Mouse (Mus musculus) forebrain, embryonic 11.5 days (tissue): Measurements from ENCODE around the gene Rab27a. TPM values are rescaled to one million over a fixed set of nuclear protein-coding genes. Genes with fewer than 3 reads are reported as not detected.

Source experiments
- ATAC-seq: fragments of 200-750 bp; cut with Nextera tagmentation; replicated peaks from 2 replicates; pipeline ENCODE4 v1.8.0; 2017; ENCODE audit warnings: moderate TSS enrichment; ENCODE audit not compliant: low FRiP score
- DNase-seq: peaks from one replicate; pipeline ENCODE4 v3.0.0-alpha.2; 2017; ENCODE audit warnings: low spot score
- H3K27ac ChIP-seq: fragments of 300-500 bp; sonication (generic); 2 replicates; pipeline ENCODE4 v1.5.1; 2014; ENCODE audit warnings: low read depth, low read length
- H3K27me3 ChIP-seq: fragments of 300-500 bp; sonication (generic); 2 replicates; pipeline ENCODE4 v1.6.1; 2014; ENCODE audit warnings: mild to moderate bottlenecking, low read length, mixed read lengths; ENCODE audit not compliant: control insufficient read depth, insufficient read depth
- H3K36me3 ChIP-seq: fragments of 300-500 bp; sonication (generic); 2 replicates; pipeline ENCODE4 v1.6.1; 2014; ENCODE audit warnings: mild to moderate bottlenecking, low read length, moderate library complexity, mixed read lengths; ENCODE audit not compliant: control insufficient read depth, insufficient read depth
- H3K4me1 ChIP-seq: fragments of 300-500 bp; sonication (generic); replicated peaks from 2 replicates; pipeline ENCODE4 v1.6.1; 2014; ENCODE audit warnings: low read length, mixed read lengths; ENCODE audit not compliant: control insufficient read depth, insufficient read depth
- H3K4me2 ChIP-seq: fragments of 300-500 bp; sonication (generic); 2 replicates; pipeline ENCODE4 v1.6.1; 2014; ENCODE audit warnings: low read depth, mild to moderate bottlenecking, low read length, moderate library complexity, mixed read lengths; ENCODE audit not compliant: severe bottlenecking
- H3K4me3 ChIP-seq: fragments of 300-500 bp; sonication (generic); 2 replicates; pipeline ENCODE4 v1.5.1; 2014; ENCODE audit warnings: low read depth, low read length
- H3K9ac ChIP-seq: fragments of 300-500 bp; sonication (generic); 2 replicates; pipeline ENCODE4 v1.6.1; 2014; ENCODE audit warnings: low read length
- H3K9me3 ChIP-seq: fragments of 300-500 bp; sonication (generic); 2 replicates; pipeline ENCODE4 v1.6.1; 2016; ENCODE audit warnings: low read length, mixed read lengths; ENCODE audit not compliant: control insufficient read depth
- WGBS: fragments of 180-500 bp; shearing (Covaris S2); extraction: QIAGEN DNeasy Blood & Tissue Kit; methylation state at CpG from one replicate; pipeline ENCODE4 v1.1.7; 2014; 5-methylcytosine and 5-hydroxymethylcytosine counted together
- polyA plus RNA-seq: library from polyadenylated mRNA; unstranded; fragments of >200 nt; fragmentation: Nextera tagmentation; extraction: Ambion mirVana; gene quantifications from 2 replicates; pipeline ENCODE4 v1.2.1, GENCODE M21; 2014

The Rab27a gene
- polyA plus RNA-seq: 0.67 and 0.79 TPM in 2 replicates

DNA sequence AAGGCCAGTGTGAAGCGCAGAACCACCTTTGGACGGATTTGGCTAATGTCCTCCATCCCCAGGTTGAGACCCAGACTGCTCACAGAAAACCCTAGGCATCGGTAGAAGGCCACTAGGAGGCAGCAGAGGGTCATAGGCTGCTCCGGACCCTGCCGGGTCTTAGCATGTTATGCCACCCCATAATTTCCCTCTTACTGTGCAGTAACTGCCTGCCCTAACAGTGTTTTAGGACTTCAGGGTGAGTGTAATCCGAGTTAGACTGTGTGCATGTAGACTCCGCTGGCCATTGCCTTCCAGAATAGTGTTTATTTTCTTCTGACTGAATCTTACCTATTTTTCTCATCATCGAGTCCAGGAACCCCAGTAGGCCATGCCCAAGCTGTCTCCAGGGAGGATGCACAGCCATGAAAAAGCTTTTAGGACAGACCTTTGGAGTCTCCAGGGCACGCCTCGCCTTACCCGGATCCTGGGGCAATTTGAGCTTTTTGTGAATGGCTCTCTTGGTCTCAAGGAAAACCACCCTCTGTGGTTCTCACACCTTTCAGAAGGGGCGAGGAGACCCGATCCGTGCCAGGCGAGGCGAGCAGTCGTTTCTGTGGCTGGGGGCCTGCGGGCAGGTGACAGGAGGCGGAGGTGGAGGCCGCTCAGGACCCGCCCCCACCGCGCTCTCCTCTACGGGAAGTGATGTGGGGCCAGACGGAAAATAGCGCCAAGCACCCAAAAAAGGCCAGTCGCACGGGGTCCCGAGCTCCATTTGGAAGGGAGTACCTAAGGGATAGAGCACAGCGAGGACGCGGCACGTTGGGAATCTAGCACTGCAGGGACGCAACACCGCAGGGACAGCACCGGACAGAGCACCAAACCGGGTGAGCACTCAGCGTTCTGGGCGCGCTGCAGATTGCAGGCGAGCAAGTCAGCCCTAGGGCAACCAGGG is at the start of gene Rab27a:
Gene Rab27a (plus strand): TSS at position 709 of the 934 bp plus-strand sequence.
- Histone ChIP-seq H3K9ac (peak within 1 kb of the TSS; percentile 60), H3K4me3 (peak within 1 kb of the TSS; percentile 38), H3K36me3 (no peaks in the 10 kb centered on the region), H3K4me1 (peaks cover 9% of the 10 kb centered on the region; the same call in 1 of the 2 replicates), H3K9me3 (no peaks in the 10 kb centered on the region), H3K27ac (no peak within 1 kb of the TSS), H3K4me2 (peak within 1 kb of the TSS; percentile 81), H3K27me3 (no peaks in the 10 kb centered on the region; the same call in 1 of the 2 replicates)
- 1% methylated on average over 41 of the region's 41 CpGs for WGBS
- peak; percentile 89 for DNase-seq
- ATAC-seq: peak; percentile 54

DNA sequence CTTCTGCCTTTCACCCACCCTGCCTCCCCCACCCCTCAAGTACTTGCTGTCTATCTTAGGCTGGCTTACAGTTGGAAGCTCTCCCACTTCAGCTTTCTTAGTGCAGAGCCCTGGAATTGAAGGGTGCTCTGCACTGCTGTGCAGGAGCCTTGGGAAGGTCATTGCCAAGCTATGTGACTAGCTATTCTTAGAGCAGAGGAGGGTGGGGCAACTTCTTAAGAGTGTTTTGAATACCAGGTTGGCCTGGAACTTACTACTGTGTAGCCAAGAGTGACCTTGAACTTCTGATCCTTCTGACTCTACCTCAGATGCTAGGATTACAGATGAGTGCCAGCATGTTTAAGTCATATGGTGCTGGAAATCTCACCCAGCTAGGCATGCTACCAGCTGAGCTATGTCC is 48.5 kb upstream of the Rab27a start:
- Histone ChIP-seq H3K4me2 (no peak overlapping the region), H3K27ac (no peak overlapping the region), H3K4me1 (no peaks in the 10 kb centered on the region)

DNA sequence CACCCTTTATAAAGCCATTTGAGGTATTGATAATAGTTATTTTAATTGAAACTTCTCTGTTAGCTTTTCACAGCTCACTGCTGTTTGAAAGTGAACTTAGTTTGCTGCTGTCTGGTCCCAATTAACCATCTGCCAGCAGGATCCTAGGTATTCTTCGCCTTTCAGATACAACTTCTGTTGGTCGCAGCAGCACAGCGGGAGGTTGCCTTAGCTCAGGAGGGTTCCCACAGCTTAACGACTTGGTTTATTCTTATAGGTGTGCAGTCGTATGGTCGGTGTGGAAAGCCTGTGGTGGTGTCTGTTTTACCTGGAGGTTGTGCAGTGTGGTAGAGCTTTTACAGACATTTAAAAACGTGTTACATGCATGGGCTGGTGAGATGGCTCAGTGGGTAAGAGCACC is 47.8 kb upstream of the Rab27a start:
- Histone ChIP-seq H3K36me3 (no peaks in the 10 kb centered on the region), H3K4me2 (no peak overlapping the region), H3K27me3 (no peaks in the 10 kb centered on the region), H3K4me3 (no peak overlapping the region), H3K9me3 (no peaks in the 10 kb centered on the region), H3K4me1 (no peaks in the 10 kb centered on the region), H3K27ac (no peak overlapping the region), H3K9ac (no peak overlapping the region)
- ATAC-seq: no peak
- DNase-seq: no peak
- WGBS: 50% methylated on average over 7 of the region's 7 CpGs

More for the DNA sequence above, 48.5 kb upstream of the Rab27a start:
- Histone ChIP-seq H3K27me3 (no peaks in the 10 kb centered on the region), H3K36me3 (no peaks in the 10 kb centered on the region), H3K9ac (no peak overlapping the region), H3K4me3 (no peak overlapping the region), H3K9me3 (no peaks in the 10 kb centered on the region)
- ATAC-seq (no peak), DNase-seq (no peak)

DNA sequence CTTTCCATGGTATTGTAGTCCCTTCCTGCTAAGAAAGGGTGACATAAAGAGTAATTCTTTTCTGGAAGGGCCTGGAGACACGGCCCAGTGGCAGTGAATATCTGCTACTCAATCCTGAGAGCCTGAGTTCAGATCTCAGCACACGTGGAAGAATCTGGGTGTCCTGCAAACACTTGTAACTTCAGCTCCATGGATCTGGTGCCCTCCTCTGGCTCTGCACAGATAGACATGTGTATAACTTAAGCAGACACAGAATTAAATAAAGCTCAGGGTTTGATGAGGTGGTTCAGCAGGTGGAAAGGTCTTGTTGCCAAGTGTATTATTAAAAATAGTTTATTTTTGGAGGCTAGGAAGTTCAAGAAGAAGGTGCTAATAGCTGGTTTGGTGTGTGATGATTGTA is 44.2 kb upstream of the Rab27a start:
- no peaks in the 10 kb centered on the region for H3K4me1 ChIP-seq
- H3K36me3 ChIP-seq: no peaks in the 10 kb centered on the region
- no peak overlapping the region for H3K9ac ChIP-seq
- no peaks in the 10 kb centered on the region for H3K9me3 ChIP-seq
- no peaks in the 10 kb centered on the region for H3K27me3 ChIP-seq
- H3K4me3 ChIP-seq: no peak overlapping the region
- no peak for DNase-seq
- ATAC-seq: no peak
- no peak overlapping the region for H3K4me2 ChIP-seq
- H3K27ac ChIP-seq: no peak overlapping the region
- WGBS: 72% methylated on average over 2 of the region's 2 CpGs

DNA sequence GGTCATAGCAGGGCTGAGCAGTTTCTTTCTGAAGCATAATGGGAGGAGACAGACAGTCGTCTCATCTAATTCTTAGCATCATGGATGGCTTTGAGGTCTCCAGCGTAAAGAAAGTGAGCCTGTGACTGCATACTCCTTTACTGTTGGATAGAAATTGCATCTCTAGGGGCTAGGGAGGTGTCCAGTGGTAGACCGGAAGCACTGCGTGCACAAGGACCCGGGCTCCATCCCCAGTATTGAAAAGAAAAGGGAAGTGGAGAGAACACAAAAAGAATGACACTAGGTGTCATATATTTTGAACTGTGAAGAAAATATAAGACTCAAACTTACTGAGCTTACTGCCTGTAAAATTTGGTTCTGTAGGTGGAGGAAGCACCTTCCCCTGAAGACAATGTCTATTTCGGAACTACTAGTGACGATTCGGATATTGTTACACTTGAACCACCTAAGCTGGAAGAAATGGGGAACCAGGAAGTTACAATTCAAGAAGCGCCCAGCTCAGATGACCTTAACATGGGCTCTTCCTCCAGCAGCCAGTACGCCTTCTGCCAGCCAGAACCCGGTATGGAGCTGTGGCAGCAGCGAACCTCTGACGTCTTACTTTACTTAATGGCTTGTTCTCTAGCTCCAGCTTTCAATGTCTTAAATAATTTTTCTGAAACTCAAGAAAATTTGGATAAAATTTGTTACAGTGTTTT is 43.2 kb upstream of the Rab27a start:
- H3K9ac ChIP-seq: no peak overlapping the region
- H3K27me3 ChIP-seq: no peaks in the 10 kb centered on the region
- ATAC-seq (no peak), DNase-seq (no peak)
- H3K27ac ChIP-seq: no peak overlapping the region
- H3K36me3 ChIP-seq: no peaks in the 10 kb centered on the region
- no peak overlapping the region for H3K4me2 ChIP-seq
- WGBS: 87% methylated on average over 13 of the region's 13 CpGs
- H3K4me3 ChIP-seq: no peak overlapping the region
- no peaks in the 10 kb centered on the region for H3K4me1 ChIP-seq
- H3K9me3 ChIP-seq: no peaks in the 10 kb centered on the region

DNA sequence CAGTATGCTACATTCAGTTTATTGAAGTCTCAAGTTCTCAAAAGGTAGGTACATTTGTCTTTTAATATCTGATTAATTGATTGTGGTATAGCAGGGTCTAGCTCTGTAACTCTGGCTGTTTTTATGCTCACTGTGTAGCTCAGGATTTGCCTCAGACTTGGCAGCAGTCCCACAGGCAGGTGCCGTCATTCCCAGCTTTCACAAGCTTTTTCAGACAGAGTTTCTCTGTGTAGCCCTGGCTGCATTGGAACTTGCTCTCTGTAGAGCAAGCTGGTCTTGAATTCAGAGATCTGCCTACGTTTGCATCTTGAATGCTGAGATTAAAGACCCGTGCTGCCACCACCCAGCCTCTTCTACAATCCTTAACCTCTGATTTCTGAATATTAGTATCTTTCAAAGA is 42.5 kb upstream of the Rab27a start:
- H3K4me1 ChIP-seq: no peaks in the 10 kb centered on the region
- H3K9me3 ChIP-seq: no peaks in the 10 kb centered on the region
- H3K4me2 ChIP-seq: no peak overlapping the region
- no peak overlapping the region for H3K27ac ChIP-seq
- DNase-seq (no peak), ATAC-seq (no peak)
- no peak overlapping the region for H3K4me3 ChIP-seq
- H3K9ac ChIP-seq: no peak overlapping the region
- WGBS: 68% methylated on average over 3 of the region's 3 CpGs
- H3K36me3 ChIP-seq: no peaks in the 10 kb centered on the region
- H3K27me3 ChIP-seq: no peaks in the 10 kb centered on the region

DNA sequence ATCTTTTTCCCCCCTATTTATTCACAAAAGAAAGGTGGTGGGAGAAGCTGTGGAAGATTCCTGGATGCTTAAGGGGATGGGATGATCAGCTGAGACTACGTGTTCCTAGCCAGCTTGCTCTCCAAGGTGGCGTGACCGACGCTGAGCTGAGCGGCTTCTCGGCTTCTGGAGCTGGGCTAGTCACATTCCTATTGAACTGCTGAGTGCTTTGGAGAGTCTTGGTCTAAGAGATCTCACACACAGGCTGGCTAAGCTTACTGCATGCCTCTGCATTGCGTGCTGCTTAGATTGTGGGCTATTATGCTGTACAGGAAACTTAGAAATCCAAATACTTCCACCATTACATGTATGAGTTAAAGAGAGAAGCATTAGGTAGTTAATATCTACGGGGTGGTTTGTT is 40.6 kb upstream of the Rab27a start:
- H3K27me3 ChIP-seq: no peaks in the 10 kb centered on the region
- no peak overlapping the region for H3K9ac ChIP-seq
- ATAC-seq (no peak), DNase-seq (no peak)
- H3K36me3 ChIP-seq: no peaks in the 10 kb centered on the region
- 85% methylated on average over 8 of the region's 8 CpGs for WGBS
- no peaks in the 10 kb centered on the region for H3K9me3 ChIP-seq
- H3K4me3 ChIP-seq: no peak overlapping the region
- no peaks in the 10 kb centered on the region for H3K4me1 ChIP-seq
- no peak overlapping the region for H3K27ac ChIP-seq
- H3K4me2 ChIP-seq: no peak overlapping the region

DNA sequence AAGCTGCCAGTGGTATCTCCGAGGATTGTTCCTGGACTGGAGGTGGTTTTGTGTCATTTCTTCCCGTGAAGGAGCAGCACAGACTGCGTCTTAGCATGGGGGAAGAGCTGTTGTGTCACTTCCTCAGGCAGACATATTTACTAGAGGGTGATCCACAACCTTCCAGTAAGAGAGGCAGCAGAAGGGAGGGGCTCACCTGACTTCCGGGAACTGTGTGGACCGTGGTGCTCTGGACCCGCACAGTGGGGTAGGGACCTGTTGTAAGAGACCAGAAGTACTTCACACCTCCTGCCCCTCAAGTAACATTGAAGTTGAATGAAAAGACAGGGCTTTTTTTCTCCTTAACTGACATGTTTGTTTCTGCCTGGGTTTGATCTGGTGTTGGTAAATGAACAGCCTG is 39.5 kb upstream of the Rab27a start:
- Histone ChIP-seq H3K4me3 (no peak overlapping the region), H3K36me3 (no peaks in the 10 kb centered on the region), H3K27me3 (no peaks in the 10 kb centered on the region), H3K4me2 (no peak overlapping the region), H3K4me1 (no peaks in the 10 kb centered on the region), H3K9ac (no peak overlapping the region), H3K9me3 (no peaks in the 10 kb centered on the region), H3K27ac (no peak overlapping the region)
- no peak for DNase-seq
- 86% methylated on average over 6 of the region's 6 CpGs for WGBS
- no peak for ATAC-seq
